ENCODE assay signal across 8 mouse cellular contexts in genomic region chr11:77491502-77492291, GRCm38 (mm10). TPM values are rescaled to one million over a fixed set of nuclear protein-coding genes. Genes with fewer than 3 reads are reported as not detected.
A peak's percentile ranks its signal among the peaks of the same experiment; 100 is the strongest.
DNase-seq lines count a peak whose midpoint lies in the region; ATAC-seq lines count a peak whose summit lies in the region.
"Had no signal": no experiment of that assay in that cellular context is flagged by ENCODE, and none has a peak within 500 bp of the region (broad histone marks: within the 10 kb centered on the region; RNA-seq: fewer than 3 reads in every experiment).

No protein-coding gene starts in this region.

- peak overlapping the region; percentile 84 for H3K9ac ChIP-seq in intestine, embryonic 14.5 days (ENCODE audit: low read length)
- peak overlapping the region; percentile 70 for H3K9ac ChIP-seq in liver, embryonic 16.5 days (ENCODE audit: low read depth, low read length)

- peak overlapping the region; percentile 81 for H3K4me2 ChIP-seq in intestine, embryonic 14.5 days (ENCODE audit: low read length)
- H3K4me2 ChIP-seq in liver, embryonic 16.5 days (ENCODE audit: low read depth, low read length), result peak overlapping the region; percentile 97

- ATAC-seq in intestine, embryonic 14.5 days (replicated peaks; ENCODE audit: low FRiP score, low TSS enrichment, low read depth), result peak; percentile 78
- no peak for ATAC-seq in liver, embryonic 16.5 days (ENCODE audit: low read depth)

- H3K36me3 ChIP-seq in intestine, embryonic 14.5 days (ENCODE audit: control insufficient read depth, insufficient read depth, low read length), result no peaks in the 10 kb centered on the region
- H3K36me3 ChIP-seq in liver, embryonic 16.5 days (ENCODE audit: control insufficient read depth, insufficient read depth), result no peaks in the 10 kb centered on the region

- H3K4me3 ChIP-seq in intestine, embryonic 14.5 days (ENCODE audit: low read depth, low read length), result peak overlapping the region; percentile 80
- H3K4me3 ChIP-seq in liver, embryonic 16.5 days (ENCODE audit: low read depth, low read length), result peak overlapping the region; percentile 84

- H3K27me3 ChIP-seq in intestine, embryonic 14.5 days (replicated peaks; ENCODE audit: control insufficient read depth, insufficient read depth, low read length), result no peaks in the 10 kb centered on the region
- peaks cover 33% of the 10 kb centered on the region for H3K27me3 ChIP-seq in liver, embryonic 16.5 days (ENCODE audit: control insufficient read depth, insufficient read depth, low read depth, low read length)

- peak; percentile 83 for DNase-seq in 3134 (ENCODE audit: extremely low read depth, insufficient read length, low spot score)
- DNase-seq in CD4-positive, CD25-positive, alpha-beta regulatory T cell, adult 2 months (ENCODE audit: low read depth, low spot score), result peak; percentile 38
- peak; percentile 83 for DNase-seq in cerebellum, adult 9-11 months
- DNase-seq in gastrocnemius, postnatal 25 days, result peak; percentile 75
- DNase-seq in intestine, embryonic 14.5 days (ENCODE audit: low spot score), result no peak
- peak; percentile 29 for DNase-seq in retina, embryonic 14.5 days (ENCODE audit: low spot score)

- H3K4me1 ChIP-seq in intestine, embryonic 14.5 days (replicated peaks; ENCODE audit: control insufficient read depth, insufficient read depth, low read length), result peaks cover 60% of the 10 kb centered on the region
- H3K4me1 ChIP-seq in liver, embryonic 16.5 days (ENCODE audit: control insufficient read depth, low read depth, low read length), result peaks cover 50% of the 10 kb centered on the region

- under 1% methylated on average over 23 of the region's 23 CpGs for WGBS in intestine, embryonic 14.5 days
- WGBS in liver, embryonic 16.5 days (ENCODE audit: insufficient replicate concordance), result under 1% methylated on average over 23 of the region's 23 CpGs

- peak overlapping the region; percentile 93 for H3K27ac ChIP-seq in intestine, embryonic 14.5 days (ENCODE audit: low read depth)
- peak overlapping the region; percentile 15; the same call in 1 of the 2 replicates for H3K27ac ChIP-seq in liver, embryonic 16.5 days (ENCODE audit: low read length)

- H3K9me3 ChIP-seq in intestine, embryonic 14.5 days (ENCODE audit: control insufficient read depth, low read length), result no peaks in the 10 kb centered on the region
- no peaks in the 10 kb centered on the region for H3K9me3 ChIP-seq in liver, embryonic 16.5 days (replicated peaks; ENCODE audit: control insufficient read depth, low read length)

RNA-seq across cellular contexts. Expression of gene Git1, which starts 1.7 kb away (rescaled TPM):
- 10 to 100 TPM; 24.1 to 24.6 TPM for total RNA-seq in gastrocnemius, postnatal 25 days (2021)
- 17.7 and 19.8 TPM in 2 replicates for polyA plus RNA-seq in intestine, embryonic 14.5 days (2014; fragmentation: Nextera tagmentation; extraction: Ambion mirVana)
- 1.3 and 1.5 TPM in 2 replicates for polyA plus RNA-seq in liver, embryonic 16.5 days (2015; fragmentation: Nextera tagmentation; extraction: Ambion mirVana)

RNA-seq across cellular contexts. Expression of gene Ankrd13b, which starts 2.2 kb away (rescaled TPM):
- 1 to 10 TPM; 7.4 to 7.8 TPM for total RNA-seq in gastrocnemius, postnatal 25 days (2021)
- polyA plus RNA-seq in intestine, embryonic 14.5 days (2014; fragmentation: Nextera tagmentation; extraction: Ambion mirVana), result 7.3 and 8.3 TPM in 2 replicates
- 0.37 and 0.41 TPM in 2 replicates for polyA plus RNA-seq in liver, embryonic 16.5 days (2015; fragmentation: Nextera tagmentation; extraction: Ambion mirVana)

RNA-seq across cellular contexts. Expression of gene Abhd15, which starts 23.2 kb away (rescaled TPM):
- total RNA-seq in gastrocnemius, postnatal 25 days (2021), result 1 to 10 TPM in 1 of 2 experiments, under 1 TPM in 1; 0.26 to 2.1 TPM
- 2.2 and 3.2 TPM in 2 replicates for polyA plus RNA-seq in intestine, embryonic 14.5 days (2014; fragmentation: Nextera tagmentation; extraction: Ambion mirVana)
- polyA plus RNA-seq in liver, embryonic 16.5 days (2015; fragmentation: Nextera tagmentation; extraction: Ambion mirVana), result 3.9 and 5.1 TPM in 2 replicates

RNA-seq across cellular contexts. Expression of gene Trp53i13, which starts 24.1 kb away (rescaled TPM):
- total RNA-seq in gastrocnemius, postnatal 25 days (2021), result 1 to 10 TPM; 3.6 to 3.7 TPM
- polyA plus RNA-seq in intestine, embryonic 14.5 days (2014; fragmentation: Nextera tagmentation; extraction: Ambion mirVana), result 27.3 and 32.5 TPM in 2 replicates
- polyA plus RNA-seq in liver, embryonic 16.5 days (2015; fragmentation: Nextera tagmentation; extraction: Ambion mirVana), result 3.4 and 3.7 TPM in 2 replicates

RNA-seq across cellular contexts. Expression of gene Gm10392, which starts 27.3 kb away (rescaled TPM):
- not detected for total RNA-seq in gastrocnemius, postnatal 25 days (2021)
- polyA plus RNA-seq in intestine, embryonic 14.5 days (2014; fragmentation: Nextera tagmentation; extraction: Ambion mirVana), result not detected in 2 replicates
- polyA plus RNA-seq in liver, embryonic 16.5 days (2015; fragmentation: Nextera tagmentation; extraction: Ambion mirVana), result 0.09 and 0.17 TPM in 2 replicates
- polyA plus RNA-seq: gonadal fat pad, adult 2 months had no signal
